17 mouse cellular contexts compared by ENCODE assay signal in the genomic region with DNA sequence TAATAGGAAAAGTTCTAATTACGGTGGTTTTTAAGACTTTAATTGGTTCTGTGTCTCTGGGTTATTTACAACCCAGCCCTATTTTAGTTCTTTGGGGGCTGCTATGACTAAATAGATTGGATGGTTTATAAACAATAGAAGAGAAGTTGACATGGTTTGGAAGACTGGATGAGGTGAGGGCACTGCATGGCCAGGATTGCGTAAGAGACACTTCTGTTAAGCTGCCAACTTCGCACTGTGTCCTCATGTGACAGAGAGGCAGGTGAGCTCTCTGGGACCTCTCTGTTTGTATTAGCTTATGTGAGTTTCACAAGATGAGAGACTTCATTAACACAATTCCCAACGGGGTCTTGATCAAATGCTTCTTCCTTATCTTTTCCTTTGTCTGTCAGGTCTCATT.
"Had no signal": no experiment of that assay in that cellular context is flagged by ENCODE, and none has a peak within 500 bp of the region (broad histone marks: within the 10 kb centered on the region; RNA-seq: fewer than 3 reads in every experiment).

No protein-coding gene starts in this region.

- ATAC-seq: midbrain, embryonic 16.5 days had no signal

- H3K4me1 ChIP-seq: liver, embryonic 15.5 days; midbrain, embryonic 10.5 days; neural tube, embryonic 12.5 days had no signal

- H3K27ac ChIP-seq: liver, embryonic 15.5 days; midbrain, embryonic 10.5 days; neural tube, embryonic 12.5 days had no signal

- DNase-seq: lung, adult 18-20 months; lung, embryonic 14.5 days; lung, postnatal 10 days; lung, postnatal 4 days; midbrain, embryonic 14.5 days; retina, postnatal 1 day; right cerebral cortex, adult 18-20 months; right cerebral cortex, postnatal 25 days; right cerebral cortex, postnatal 4 days; spleen, adult 18-20 months; thymus, adult 18-20 months; thymus, postnatal 14 days; thymus, postnatal 36 days had no signal

- H3K27me3 ChIP-seq: liver, embryonic 15.5 days; neural tube, embryonic 12.5 days had no signal

- H3K9ac ChIP-seq: liver, embryonic 15.5 days; lung, embryonic 14.5 days; neural tube, embryonic 12.5 days had no signal

- H3K36me3 ChIP-seq: liver, embryonic 15.5 days; midbrain, embryonic 10.5 days; neural tube, embryonic 12.5 days had no signal

- H3K9me3 ChIP-seq: liver, embryonic 15.5 days; midbrain, embryonic 10.5 days; neural tube, embryonic 12.5 days had no signal

- H3K4me3 ChIP-seq: liver, embryonic 15.5 days; midbrain, embryonic 10.5 days; neural tube, embryonic 12.5 days had no signal

- H3K4me2 ChIP-seq: liver, embryonic 15.5 days; lung, embryonic 14.5 days; neural tube, embryonic 12.5 days had no signal
